Mouse (Mus musculus): ENCODE data around the gene Maneal. TPM values are rescaled to one million over a fixed set of nuclear protein-coding genes. Genes with fewer than 3 reads are reported as not detected.

The Maneal gene
- 0.01 and 0.03 TPM in 2 replicates for polyA plus RNA-seq (2012; rRNA removed)

DNA sequence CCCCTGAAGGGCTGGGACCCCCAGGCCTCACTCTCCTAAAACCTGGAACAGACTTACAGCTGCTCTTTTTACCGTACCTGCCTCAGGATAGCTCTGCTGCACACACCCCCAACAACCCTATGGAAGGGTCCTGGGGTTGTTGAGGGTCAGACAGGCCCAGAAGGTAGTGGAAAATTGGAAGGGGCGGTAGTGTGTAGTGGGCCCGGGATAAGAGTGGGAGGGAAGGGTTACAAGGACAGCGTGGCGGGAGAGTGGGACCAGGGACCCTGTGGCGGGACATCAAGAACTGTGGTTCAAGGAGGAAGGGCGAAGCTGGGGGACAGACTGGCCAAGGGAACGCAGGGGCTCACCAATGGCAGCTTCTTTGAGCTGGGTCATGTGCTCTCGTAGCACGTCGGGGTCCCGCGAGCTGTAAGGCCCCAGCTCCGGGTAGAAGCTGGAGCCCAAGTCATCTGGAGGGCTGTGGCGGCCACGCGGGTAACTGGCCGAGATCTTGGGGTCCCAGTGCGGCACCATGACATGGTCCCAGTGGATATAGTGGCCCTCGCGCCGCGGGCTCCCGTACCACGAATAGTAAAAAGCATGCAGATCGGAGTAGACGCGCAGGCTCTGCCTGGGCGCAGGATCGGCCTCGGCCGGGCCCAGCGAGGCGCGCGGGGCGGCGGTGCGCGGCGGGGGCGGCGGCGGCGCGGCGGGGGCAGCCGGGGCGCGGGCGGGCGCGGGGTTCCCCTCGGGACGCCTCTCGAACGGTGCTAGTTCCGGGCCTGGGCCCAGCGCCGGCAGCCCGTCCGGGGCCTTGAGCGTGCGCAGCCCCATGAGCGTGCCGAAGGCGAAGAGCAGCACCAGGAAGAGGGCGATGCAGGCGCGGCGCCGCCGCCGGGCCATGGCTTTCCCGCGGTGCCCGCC lies at the start of gene Maneal:
Gene Maneal (minus strand): TSS at position 889 of the 906 bp plus-strand sequence.

DNA sequence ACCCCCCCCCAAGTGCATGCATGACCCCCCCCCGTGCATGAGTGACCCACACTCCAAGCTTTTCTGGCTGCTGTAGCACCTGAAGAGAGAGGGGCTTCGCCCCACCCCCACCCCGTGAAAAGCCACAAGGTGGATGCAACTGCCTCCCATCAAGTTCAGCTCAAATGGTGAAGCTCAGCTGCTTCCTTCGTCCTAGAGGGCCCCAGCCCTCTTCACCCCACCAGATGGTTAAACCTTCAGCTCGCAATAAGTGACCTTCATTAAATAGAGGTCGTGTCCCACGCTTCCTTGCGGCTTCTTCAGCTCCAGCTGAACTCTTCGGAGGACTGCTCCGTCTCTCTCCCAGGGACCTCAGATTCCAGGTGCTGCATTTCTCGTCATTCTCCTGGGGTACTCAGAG lies 18.6 kb upstream of the Maneal start, which contains the start of gene Epha10:
Gene Epha10 (plus strand): TSS at position 301 of the 400 bp plus-strand sequence.

DNA sequence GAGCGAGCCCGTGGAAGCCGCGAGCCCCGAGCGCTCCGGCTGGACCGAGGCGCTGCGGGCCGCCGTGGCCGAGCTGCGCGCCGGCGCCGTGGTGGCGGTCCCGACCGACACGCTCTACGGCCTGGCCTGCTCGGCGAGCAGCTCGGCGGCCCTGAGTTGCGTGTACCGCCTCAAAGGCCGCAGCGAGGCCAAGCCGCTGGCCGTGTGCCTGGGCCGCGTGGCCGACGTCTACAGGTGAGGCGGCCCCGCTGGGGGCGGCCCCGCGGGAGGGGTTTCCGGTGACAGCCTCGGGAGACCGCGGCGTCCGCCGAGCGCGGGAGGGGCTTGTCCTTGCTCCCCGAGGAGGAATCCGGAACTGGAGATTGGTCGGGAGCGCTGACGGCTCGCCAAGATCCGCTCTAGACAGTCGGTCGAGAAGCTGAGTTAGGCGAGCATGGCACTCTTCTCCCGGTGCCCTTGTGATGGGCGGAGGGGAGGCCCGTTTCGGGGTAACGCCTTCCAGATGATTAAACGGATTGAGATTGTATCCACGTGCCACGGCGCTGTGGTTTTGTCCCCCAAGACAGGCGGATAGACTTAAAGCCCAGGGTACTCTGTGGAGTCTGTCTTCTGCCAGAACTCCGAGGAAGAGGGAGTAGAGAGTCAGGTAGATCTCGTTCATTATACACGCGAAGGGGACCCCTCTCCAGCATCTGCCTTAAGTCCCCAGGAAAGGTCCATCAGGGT lies 10.9 kb downstream of the Maneal start, which contains the start of gene 1110065P20Rik:
Gene 1110065P20Rik (minus strand): TSS at position 264 of the 726 bp plus-strand sequence.

DNA sequence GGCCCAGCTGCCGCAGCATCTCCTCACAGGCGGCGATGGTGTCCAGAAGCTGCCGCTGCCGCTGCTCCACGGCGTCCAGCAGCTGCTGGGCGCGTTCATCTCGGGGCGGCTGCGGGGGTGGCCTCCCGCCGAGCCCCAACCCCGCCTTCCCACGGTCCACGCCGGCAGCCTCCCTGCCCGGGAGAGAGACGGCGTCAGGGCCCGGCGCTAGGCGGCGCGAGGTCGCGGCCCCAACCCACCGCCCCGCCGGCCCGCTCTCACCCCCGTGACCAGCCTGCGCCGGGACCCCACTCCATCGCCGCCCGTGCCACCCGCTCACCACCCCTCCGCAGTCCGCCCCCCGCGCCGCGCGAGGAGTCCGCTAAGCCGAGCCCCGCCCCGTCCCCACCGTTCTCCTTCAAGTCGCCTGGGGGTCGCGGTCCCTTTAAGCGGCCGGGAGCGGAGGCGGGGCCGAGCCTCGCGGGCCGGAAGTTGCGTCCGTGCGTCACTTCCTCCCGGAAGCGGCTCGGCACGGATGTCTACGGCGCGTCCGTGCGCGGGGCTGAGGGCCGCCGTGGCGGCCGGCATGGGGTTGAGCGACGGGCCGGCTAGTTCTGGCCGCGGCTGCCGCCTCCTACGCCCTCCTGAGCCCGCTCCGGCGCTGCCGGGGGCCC lies 11.6 kb downstream of the Maneal start, which contains the start of gene Yrdc:
Gene Yrdc (plus strand): TSS at position 419 of the 653 bp plus-strand sequence.

Other genes starting within 250 kb of the Maneal start
- 0.01 TPM in 2 replicates for gene Pou3f1, start 205.4 kb downstream of the Maneal start, polyA plus RNA-seq (2012; rRNA removed)
- 18.1 and 18.4 TPM in 2 replicates for gene Utp11, start 168.6 kb downstream of the Maneal start, polyA plus RNA-seq (2012; rRNA removed)
- gene Fhl3, start 161.5 kb downstream of the Maneal start, polyA plus RNA-seq (2012; rRNA removed), result 2.5 and 3.4 TPM in 2 replicates
- 46.1 and 50.2 TPM in 2 replicates for gene Sf3a3, start 147.4 kb downstream of the Maneal start, polyA plus RNA-seq (2012; rRNA removed)
- 29.7 and 37.7 TPM in 2 replicates for gene Inpp5b, start 120.3 kb downstream of the Maneal start, polyA plus RNA-seq (2012; rRNA removed)
- 8.3 and 9.0 TPM in 2 replicates for gene Mtf1, start 60.1 kb downstream of the Maneal start, polyA plus RNA-seq (2012; rRNA removed)
- gene Yrdc, start 11.5 kb downstream of the Maneal start, polyA plus RNA-seq (2012; rRNA removed), result 19.6 and 27.2 TPM in 2 replicates
- gene 1110065P20Rik, start 11.0 kb downstream of the Maneal start, polyA plus RNA-seq (2012; rRNA removed), result 9.4 and 10.3 TPM in 2 replicates
- gene Epha10, start 18.7 kb upstream of the Maneal start, polyA plus RNA-seq (2012; rRNA removed), result 0.01 TPM in 1 of 2 replicates, not detected in the other
- gene 9930104L06Rik, start 74.9 kb upstream of the Maneal start, polyA plus RNA-seq (2012; rRNA removed), result 5.5 and 7.0 TPM in 2 replicates
- 62.8 and 68.2 TPM in 2 replicates for gene Cdca8, start 77.1 kb upstream of the Maneal start, polyA plus RNA-seq (2012; rRNA removed)
- gene Rspo1, start 124.3 kb upstream of the Maneal start, polyA plus RNA-seq (2012; rRNA removed), result 0.75 and 0.92 TPM in 2 replicates
- gene Gnl2, start 154.4 kb upstream of the Maneal start, polyA plus RNA-seq (2012; rRNA removed), result 29.5 and 31.3 TPM in 2 replicates
- 0.01 TPM in 1 of 2 replicates, not detected in the other for gene Dnali1, start 203.5 kb upstream of the Maneal start, polyA plus RNA-seq (2012; rRNA removed)
- 8.4 and 10.2 TPM in 2 replicates for gene Snip1, start 204.5 kb upstream of the Maneal start, polyA plus RNA-seq (2012; rRNA removed)
- 12.4 and 16.9 TPM in 2 replicates for gene Meaf6, start 223.0 kb upstream of the Maneal start, polyA plus RNA-seq (2012; rRNA removed)